Mouse (Mus musculus): ENCODE measurements at regions not wholly inside any gene's neighbourhood (a gene's known extent, or its start where the extent isn't known, plus 50 kb on each side); places are given as distances from the start of the nearest gene placed in this dataset.

DNA sequence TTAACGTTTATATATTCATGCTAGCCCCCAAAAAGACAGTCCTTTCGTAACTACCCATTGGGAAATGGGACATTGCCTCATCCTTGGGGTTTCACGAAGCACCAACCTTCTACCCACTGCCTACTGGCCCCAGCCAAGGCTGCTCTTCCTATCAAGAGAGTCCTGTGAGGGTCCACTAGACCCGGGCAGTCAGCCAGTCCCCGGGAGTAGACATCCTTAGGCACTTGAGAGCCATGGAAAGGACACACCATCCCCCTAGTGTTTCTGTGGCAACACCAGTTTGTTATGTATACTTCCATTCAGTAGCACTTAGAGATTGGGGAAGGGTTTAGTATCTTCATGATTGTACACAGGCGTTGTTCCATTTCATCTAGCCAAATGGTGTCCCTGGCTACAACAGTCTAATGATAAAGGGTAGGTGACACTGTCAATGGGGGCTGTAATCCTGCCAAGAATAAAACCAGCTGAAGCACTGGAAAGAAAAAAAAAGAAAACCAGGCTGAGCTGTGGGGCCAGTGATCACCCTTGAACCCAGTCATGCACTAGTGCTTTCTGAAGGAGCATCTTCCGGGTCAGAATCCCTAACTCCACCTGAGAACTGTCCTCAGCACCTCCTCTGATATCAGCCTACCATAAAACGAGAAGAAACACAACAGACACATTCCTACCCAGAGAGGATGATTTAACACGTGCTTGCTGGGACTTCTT lies 108.2 kb downstream of the Tomm20 start:
- peak; percentile 57 to 61 for DNase-seq

DNA sequence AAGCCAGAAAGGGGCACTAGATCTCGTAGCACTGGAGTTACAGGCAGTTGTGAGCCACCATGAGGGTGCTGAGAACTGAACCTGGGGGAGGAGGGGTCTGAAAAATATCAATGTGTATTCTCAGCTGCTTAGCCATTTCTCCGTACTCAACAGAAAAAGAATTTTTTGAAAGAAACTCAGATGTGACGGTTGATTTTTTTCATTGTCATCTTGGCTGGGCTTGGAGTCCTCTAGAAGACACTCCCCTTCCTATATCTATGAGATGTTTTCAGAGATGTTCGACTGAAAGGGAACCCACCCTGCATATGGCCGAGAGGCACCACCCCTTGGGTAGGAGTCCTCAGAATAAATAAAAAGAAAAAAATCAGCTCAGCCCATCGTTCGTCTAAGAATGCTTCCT lies 110.1 kb downstream of the Tomm20 start:
- intact Hi-C loops (cut with DNase I) = loop anchor here (2.0 to 5.0 kb wide), 3 partner anchors 49 to 338 kb away; no protein-coding TSS in a partner anchor
- DNase-seq = no peak

More for the DNA sequence above, 108.2 kb downstream of the Tomm20 start:
- intact Hi-C loops (cut with DNase I) = loop anchor here (1.0 to 5.0 kb wide), 8 partner anchors 31 to 340 kb away; no protein-coding TSS in a partner anchor

DNA sequence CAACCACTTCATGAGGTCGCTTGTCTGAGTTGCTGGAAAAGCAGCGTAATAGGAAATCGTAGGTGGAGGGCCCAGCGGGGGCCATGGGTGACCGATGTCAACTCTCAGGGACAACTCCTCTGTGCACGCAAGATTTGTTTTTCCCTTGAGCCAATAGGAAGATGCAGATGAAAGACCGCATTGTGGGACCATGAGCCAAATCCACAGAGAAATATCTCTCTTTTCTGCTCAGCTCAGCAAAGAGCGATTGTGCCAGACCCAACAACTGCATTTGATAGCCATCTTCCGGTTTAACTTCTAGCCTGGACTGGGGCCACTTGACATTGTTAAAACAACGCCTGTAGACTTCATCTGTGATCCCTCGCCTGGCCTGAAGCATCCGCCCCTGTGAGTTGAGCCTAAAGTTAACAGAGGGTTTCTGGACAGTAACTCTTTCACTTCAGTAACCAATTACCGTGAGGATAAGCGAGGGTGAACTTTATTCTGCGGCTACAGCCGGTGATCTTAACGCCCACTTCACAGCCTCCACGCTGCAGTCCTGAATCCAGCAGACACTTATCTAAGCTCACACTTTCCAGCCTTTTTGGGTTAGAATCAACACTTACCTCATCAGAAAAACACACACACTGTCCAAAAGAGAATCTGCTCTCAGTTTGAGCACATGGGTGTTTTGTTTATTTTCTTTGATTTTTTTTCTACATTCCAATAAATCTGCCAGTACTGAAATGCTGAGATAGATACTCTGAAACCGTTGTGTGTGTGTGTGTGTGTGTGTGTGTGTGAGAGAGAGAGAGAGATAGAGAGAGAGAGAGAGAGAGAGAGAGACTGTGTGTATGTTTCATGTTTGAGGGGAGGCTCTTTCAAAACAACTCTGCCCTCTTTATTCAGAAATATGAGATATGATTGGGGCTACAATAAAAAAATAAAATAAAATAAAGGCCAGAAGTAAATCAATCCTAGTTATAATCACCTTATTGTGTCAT lies 111.9 kb downstream of the Tomm20 start:
- intact Hi-C loops (cut with DNase I) = loop anchor here (2.0 kb wide), 2 partner anchors 51 to 165 kb away; no protein-coding TSS in a partner anchor
- peak; percentile 66 to 75 for DNase-seq

DNA sequence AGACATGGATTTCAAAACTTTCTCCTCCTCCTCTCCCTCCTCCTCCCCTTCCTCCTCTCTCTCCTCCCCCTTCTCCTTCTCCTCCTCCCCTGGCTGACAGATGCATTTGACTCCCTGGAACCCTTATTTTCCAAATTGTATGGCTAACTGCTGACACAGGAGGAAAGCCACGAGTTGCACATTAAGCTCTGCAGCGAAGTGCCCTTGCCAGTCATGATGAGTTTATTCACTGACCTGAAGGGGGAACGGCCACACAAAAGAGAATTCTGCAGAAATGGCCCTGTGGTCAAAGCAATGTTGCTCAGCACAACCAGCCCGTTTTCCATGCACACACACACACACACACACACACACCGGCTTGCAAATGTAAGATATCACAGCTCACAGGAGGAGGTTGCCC lies 112.6 kb downstream of the Tomm20 start:
- intact Hi-C loops (cut with DNase I) = loop anchor here (2.0 kb wide), 1 partner anchor 164 kb away; no protein-coding TSS in a partner anchor

GRCm38 (mm10) chr8:126832163-126832978 lies 113.3 kb downstream of the Tomm20 start:
- DNase-seq = peak in 1 of 2 experiments; percentile 66
- intact Hi-C loops (cut with DNase I) = loop anchor here (2.0 kb wide), 1 partner anchor 164 kb away; no protein-coding TSS in a partner anchor

More for the DNA sequence above, 112.6 kb downstream of the Tomm20 start:
- DNase-seq = no peak

DNA sequence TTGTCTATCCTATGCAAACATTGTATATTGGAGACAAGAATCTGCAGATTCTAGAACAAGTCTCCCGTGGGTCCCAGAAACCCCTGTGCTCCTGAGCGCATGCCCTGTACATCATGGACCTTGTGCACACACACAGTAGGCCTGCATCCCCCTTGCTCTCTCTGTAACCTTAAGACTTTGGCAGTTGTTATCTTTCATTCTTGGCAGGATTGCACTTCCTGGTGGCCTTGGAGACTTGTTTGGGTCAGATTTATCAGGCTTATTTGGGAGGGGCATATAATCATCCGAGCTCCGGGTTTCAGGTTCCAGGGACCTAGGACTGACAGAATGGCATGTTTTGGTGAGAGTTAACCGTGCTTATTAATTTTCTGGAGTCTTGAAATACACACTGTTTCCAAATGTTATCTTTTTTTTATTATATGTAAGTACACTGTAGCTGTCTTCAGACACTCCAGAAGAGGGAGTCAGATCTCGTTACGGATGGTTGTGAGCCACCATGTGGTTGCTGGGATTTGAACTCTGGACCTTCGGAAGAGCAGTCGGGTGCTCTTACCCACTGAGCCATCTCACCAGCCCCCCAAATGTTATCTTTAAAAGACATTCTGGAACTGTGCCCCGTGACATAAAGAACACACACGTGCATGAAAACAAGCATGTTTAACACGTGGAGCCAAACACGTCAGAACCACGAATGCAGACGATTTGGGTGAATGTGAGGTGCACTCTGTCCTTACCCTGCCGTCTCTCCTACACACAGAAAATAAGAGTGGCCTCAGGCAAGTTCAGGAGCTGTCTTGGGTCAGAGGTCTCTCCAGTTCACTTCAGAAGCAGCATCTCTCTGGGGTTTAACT lies 114.1 kb downstream of the Tomm20 start:
- intact Hi-C loops (cut with DNase I) = loop anchor here (2.0 kb wide), 1 partner anchor 163 kb away; no protein-coding TSS in a partner anchor
- DNase-seq = no peak

- no peak for DNase-seq
- intact Hi-C loops (cut with DNase I) = no loop called here
Measured at GRCm38 (mm10) chr8:126830242-126830530, 115.5 kb downstream of the Tomm20 start.

DNA sequence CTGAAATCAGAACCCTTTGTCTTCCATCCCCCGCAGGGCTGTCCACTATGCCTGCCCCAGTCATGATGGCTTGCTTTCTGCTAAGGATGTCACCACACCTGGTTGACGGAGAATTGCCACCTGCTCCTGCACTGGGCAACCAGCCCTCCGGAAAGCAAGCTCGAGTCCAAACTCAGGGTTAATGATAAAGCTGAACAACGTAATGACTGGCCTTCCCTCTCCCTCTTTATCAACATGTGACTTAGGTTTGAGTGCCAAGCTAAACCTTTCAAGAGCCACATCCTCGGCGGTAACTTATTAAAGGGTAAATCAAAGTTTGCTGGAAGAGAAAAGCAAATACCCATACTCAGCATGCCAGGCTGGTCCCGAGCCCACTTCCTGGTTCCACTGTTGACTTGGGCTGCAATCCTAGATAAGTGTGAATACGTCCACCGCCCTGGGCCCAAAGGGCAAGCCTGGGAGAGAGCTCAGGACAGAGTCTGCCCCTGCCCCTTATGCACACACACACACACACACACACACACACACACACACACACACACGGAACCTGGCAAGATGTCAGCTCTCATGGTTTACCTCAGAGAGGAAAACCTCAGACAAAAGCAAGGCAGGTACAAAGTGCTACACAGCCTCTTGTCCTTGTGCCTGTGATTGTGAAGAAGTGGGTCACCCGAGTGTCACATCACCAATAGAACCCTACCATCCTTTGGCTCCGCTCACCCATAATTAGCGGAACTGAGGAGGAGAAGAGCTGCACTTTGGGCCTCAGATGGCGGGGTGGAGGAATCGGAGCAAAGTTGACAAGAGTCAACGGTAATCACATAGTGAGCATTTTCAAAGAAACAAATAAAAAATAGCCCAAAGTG lies 116.0 kb downstream of the Tomm20 start:
- intact Hi-C loops (cut with DNase I) = no loop called here
- peak in 1 of 2 experiments; percentile 34 for DNase-seq

DNA sequence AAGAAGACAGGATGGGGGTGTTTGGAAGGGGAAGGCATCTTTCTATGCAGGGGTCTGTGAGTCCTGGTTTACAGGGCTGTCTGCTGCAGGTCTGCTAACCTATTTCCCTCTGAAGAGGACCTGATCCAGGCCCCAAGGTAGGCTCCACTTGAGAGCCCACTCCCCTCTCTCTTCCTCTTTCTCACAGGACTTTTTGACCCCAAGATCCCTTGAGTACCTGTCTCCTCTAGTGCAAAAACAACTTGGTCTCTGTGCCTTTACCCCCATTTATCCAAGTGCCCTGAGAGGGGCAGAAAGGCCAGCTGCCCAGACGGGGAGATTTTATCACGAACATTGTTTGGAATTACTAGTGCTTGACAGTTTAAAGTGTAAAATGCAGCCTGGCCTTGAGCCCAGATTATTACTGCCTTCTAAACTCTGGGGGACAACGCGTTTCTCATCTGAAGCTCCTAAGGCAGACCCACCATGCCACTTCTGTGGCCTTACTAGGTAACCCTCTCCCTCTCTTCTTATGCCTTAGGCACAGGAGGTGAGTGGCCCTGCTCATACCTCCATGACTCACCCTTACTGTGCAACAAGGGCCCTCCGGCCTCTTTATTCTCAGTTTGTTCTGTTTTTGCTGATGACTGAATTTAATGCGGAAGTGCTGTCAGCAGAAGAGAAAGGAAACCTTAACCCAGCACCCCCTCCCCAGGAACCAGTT lies 117.8 kb downstream of the Tomm20 start:
- DNase-seq = peak in 1 of 2 experiments; percentile 31
- intact Hi-C loops (cut with DNase I) = no loop called here

DNA sequence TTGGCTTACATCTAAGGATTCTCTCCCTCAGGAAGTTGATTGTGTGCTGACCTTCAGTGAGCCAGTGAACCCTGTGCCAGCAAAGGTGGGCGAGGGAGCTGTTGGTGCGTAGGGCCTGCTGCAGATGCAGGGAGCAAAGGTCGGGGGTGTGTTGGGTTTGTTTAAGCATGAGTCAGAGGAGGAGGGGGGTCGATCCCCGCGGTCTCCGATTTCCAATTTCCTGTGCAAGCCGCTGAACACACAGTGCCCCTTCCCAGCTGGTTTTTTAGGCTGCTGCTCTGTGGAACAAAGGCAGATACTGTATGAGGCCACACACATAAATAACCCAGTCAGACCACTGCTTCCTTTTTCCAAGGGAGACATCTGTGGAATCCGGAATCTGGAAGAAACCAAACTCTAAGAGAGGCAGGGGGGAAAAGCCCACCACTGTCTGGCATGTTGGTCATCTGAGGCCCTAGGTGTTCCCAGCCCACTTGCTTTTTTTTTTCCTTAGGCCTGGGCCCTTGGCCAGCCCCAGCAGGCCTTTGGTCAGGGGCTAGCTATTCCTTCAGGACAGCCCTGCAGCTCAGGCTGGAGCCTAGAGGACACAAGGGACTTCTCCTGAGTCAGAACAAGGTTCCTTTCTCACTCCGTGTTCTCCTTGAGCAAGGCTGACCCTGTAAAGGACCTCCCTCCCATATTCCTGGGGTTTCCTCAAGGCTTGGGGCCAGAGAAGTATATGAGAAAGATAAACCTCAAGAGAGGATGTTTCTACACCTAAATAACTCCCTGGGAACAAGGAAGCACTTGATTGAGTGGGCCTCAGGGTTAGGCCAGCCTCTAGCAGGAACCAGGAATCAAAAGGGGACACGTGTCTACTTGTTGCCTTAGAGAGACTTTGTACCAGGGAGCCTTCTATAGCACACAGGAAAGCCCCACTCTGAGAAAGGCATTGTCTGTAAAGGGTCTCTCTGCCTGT lies 119.0 kb downstream of the Tomm20 start:
- DNase-seq = peak; percentile 64 to 74
- intact Hi-C loops (cut with DNase I) = loop anchor here (1.0 kb wide), 1 partner anchor 20 kb away; no protein-coding TSS in a partner anchor

DNA sequence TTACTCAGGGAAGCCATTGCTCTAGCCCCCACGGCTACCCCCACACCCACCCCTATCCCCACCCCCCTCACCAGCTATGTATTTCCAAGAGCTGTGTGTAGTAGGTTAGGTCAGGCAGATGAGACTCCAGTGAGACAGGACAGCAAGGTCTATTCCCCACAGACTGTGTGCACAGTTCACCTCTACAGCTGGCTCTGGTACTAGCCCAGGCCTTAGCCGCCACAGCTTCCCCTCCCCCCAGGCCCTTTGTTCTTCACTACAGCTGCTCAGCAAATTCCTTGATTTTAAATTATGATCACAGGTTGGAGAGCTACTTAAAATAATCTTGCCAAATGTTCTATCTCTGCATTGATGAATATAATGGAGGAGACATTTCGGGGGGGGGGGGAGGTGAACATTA lies 119.8 kb downstream of the Tomm20 start:
- DNase-seq = peak in 1 of 2 experiments; percentile 37

DNA sequence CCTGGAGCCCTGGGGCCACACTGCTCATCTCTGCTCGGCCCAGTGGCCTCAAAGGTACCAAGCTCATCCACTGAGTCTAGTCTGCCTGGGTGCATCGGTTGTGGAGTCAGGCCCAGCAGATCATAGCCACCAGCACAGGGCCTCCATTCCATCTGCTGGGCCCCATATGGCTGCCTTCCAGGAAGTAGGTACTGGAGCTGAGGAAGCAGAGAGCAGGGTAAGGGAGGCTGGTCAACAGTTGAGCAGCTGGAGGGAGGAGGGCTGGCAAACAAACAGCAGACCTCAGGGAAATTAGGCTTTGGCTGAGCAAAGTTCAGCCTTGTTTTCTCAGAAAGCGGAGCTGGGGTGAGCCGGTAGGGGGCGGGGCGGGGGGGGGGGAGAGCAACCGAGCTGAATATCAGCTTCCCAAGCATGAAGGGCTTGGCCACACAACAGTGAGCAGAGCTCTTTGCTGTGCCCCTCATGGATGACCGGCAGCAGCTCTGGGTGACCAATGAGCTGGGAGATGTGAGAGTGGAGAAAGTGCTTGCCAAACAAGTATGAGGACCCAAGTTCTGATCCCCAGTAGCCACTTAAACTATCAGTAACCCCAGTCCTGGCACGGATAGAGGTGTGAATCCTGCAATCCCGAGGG lies 121.0 kb downstream of the Tomm20 start:
- DNase-seq = peak in 1 of 2 experiments; percentile 33
- intact Hi-C loops (cut with DNase I) = no loop called here

More for the DNA sequence above, 119.8 kb downstream of the Tomm20 start:
- intact Hi-C loops (cut with DNase I) = loop anchor here (1.0 kb wide), 1 partner anchor 20 kb away; no protein-coding TSS in a partner anchor

- no peak for DNase-seq
- intact Hi-C loops (cut with DNase I) = no loop called here
Measured at GRCm38 (mm10) chr8:126822269-126822668, 123.4 kb downstream of the Tomm20 start.

GRCm38 (mm10) chr8:126821279-126821678 lies 124.4 kb downstream of the Tomm20 start:
- no peak for DNase-seq
- intact Hi-C loops (cut with DNase I) = no loop called here

DNA sequence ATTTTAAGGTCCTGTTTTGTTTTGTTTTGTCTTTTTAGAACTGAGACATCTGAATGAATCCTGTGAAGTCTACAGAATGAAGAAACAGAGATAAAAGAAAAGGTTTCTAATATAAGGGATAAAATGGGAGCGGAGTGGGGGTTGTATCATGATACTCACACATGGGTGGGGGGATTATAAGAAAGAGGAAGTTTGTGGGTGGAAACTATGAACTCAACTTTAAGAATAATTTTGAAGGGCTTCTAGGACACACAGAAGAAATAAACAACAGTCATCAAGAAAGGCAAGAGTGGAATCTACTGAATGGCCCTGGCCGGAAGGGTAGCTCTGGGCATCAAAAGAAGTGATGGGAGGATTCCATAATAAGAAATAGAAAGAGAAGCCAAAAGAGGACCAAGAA lies 125.1 kb downstream of the Tomm20 start:
- DNase-seq = no peak
- intact Hi-C loops (cut with DNase I) = no loop called here

GRCm38 (mm10) chr8:126819261-126819660 lies 126.4 kb downstream of the Tomm20 start:
- intact Hi-C loops (cut with DNase I) = no loop called here
- DNase-seq = no peak
